Mouse (Mus musculus) embryonic fibroblast, embryonic 13.5 days (primary cell): ENCODE measurements around the gene Scrt2.

Experiments used
- CTCF ChIP-seq: IDR thresholded peaks from 2 replicates; pipeline ENCODE4 v1.5.1; 2011; ENCODE audit warnings: mild to moderate bottlenecking, control low read depth, low read length, moderate library complexity, borderline replicate concordance; ENCODE audit not compliant: insufficient read depth
- POLR2A ChIP-seq: IDR thresholded peaks from 2 replicates; pipeline ENCODE4 v1.6.1; 2011; ENCODE audit warnings: low read depth, mild to moderate bottlenecking, control low read depth, low read length, moderate library complexity

GRCm38 (mm10) chr2:152122896-152123295, 41.6 kb downstream of the Scrt2 start:
- no peak for TF ChIP-seq CTCF
- TF ChIP-seq POLR2A: no peak
